Mouse (Mus musculus) forebrain, embryonic 16.5 days (tissue): ENCODE results near the gene Atp13a2. TPM values are rescaled to one million over a fixed set of nuclear protein-coding genes. Genes with fewer than 3 reads are reported as not detected.

Experiments
- ATAC-seq: fragments of 200-750 bp; cut with Nextera tagmentation; 2 replicates; pipeline ENCODE4 v1.8.0; 2017; ENCODE audit warnings: mild to moderate bottlenecking, moderate library complexity
- H3K27ac ChIP-seq: fragments of 300-500 bp; sonication (generic); 2 replicates; pipeline ENCODE4 v1.5.1; 2014; ENCODE audit warnings: low read length, control low read depth
- H3K27me3 ChIP-seq: fragments of 300-500 bp; sonication (generic); replicated peaks from 2 replicates; pipeline ENCODE4 v1.6.1; 2014; ENCODE audit warnings: low read length; ENCODE audit not compliant: control insufficient read depth, insufficient read depth
- H3K36me3 ChIP-seq: fragments of 300-500 bp; sonication (generic); 2 replicates; pipeline ENCODE4 v1.6.1; 2014; ENCODE audit not compliant: control insufficient read depth, insufficient read depth
- H3K4me1 ChIP-seq: fragments of 300-500 bp; sonication (generic); replicated peaks from 2 replicates; pipeline ENCODE4 v1.6.1; 2014; ENCODE audit warnings: low read length; ENCODE audit not compliant: control insufficient read depth, insufficient read depth
- H3K4me2 ChIP-seq: fragments of 300-500 bp; sonication (generic); 2 replicates; pipeline ENCODE4 v1.6.1; 2014; ENCODE audit warnings: mild to moderate bottlenecking, low read length, control low read depth
- H3K4me3 ChIP-seq: fragments of 300-500 bp; sonication (generic); replicated peaks from 2 replicates; pipeline ENCODE4 v1.5.1; 2014; ENCODE audit warnings: mild to moderate bottlenecking, low read length, control low read depth
- H3K9ac ChIP-seq: fragments of 300-500 bp; sonication (generic); replicated peaks from 2 replicates; pipeline ENCODE4 v1.6.1; 2014; ENCODE audit warnings: low read depth, low read length, control low read depth
- H3K9me3 ChIP-seq: fragments of 300-500 bp; sonication (generic); 2 replicates; pipeline ENCODE4 v1.6.1; 2016; ENCODE audit warnings: low read length; ENCODE audit not compliant: control insufficient read depth
- WGBS: fragments of 180-500 bp; shearing (Covaris S2); extraction: QIAGEN DNeasy Blood & Tissue Kit; methylation state at CpG from one replicate; pipeline ENCODE4 v1.1.7; 2014; 5-methylcytosine and 5-hydroxymethylcytosine counted together
- polyA plus RNA-seq: library from polyadenylated mRNA; unstranded; fragments of >200 nt; fragmentation: Nextera tagmentation; extraction: Ambion mirVana; gene quantifications from 2 replicates; pipeline ENCODE4 v1.2.1, GENCODE M21; 2015

Gene Atp13a2
- polyA plus RNA-seq, 1 experiment from 2014 or later = 142 TPM

DNA sequence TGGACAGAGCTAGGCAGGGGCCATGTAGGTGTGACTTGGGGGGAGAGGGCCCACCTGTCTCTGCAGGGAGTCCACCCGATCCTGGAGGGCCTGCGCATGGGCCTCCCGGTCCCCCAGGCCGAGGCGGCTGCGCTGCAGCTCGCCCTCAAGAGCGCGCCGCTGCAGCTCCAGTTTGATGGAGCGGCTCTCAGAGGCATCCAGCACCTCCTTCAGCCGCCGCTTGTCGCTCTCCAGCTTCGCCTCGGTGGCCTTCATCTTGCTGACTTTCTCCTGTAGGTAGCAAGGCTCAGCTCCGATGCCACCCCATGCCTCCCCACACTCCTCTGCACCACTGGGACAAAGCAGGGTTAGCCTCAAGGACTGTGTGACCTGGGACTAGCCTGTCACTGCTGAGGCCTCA is 33.5 kb downstream of the Atp13a2 start:
- Histone ChIP-seq H3K9ac (peak overlapping the region; percentile 43; the same call in 1 of the 2 replicates), H3K27me3 (no peaks in the 10 kb centered on the region), H3K4me2 (no peak overlapping the region), H3K4me1 (peaks cover 33% of the 10 kb centered on the region), H3K4me3 (no peak overlapping the region), H3K36me3 (peaks cover 4% of the 10 kb centered on the region; the same call in 1 of the 2 replicates), H3K27ac (peak overlapping the region; percentile 77), H3K9me3 (no peaks in the 10 kb centered on the region)
- 73% methylated on average over 17 of the region's 17 CpGs for WGBS
- ATAC-seq = no peak

DNA sequence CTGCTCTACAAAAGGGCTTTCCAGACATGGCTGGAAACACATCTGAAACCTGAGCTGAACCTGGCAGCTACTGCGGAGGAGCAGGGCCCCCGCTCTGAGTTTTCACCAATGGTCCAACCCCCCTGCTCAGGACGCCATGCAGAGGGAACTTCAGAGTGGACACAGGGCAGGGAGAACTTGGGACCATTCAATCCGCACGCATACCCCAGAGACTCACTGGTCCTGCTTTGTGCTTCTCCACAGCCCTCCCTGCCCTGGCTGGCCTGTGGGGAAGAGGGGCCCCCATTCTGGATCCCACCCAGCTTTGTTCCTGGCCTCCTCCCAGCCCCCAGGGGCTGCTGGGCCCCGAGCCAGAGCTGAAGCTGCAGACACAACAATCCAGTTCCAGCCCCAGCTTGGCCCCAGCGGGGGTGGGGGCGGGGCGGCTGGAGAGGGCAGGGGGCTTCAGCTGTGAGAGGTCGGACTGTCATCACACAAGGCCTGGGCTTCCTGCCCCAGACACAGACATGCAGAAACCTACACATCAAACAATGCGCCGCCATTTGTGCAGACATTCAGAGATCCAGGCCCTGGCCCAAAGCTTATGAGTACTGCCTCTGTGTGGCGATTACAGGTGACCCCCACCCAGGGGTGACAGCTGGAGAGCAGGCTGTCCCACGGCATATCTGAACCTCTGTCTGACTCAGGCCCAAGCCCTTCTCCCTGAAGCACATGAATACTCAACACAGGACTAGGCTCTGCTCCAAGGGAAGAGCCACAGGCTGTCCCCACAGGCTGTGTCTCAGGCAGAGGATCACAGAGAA is 34.3 kb downstream of the Atp13a2 start:
- peak; percentile 72 for ATAC-seq
- H3K9ac ChIP-seq = peak overlapping the region; percentile 43
- H3K4me1 ChIP-seq = peaks cover 33% of the 10 kb centered on the region
- 0 out of 2 replicates have a peak overlapping the region, but pooled peaks have one; percentile 8 for H3K4me2 ChIP-seq
- peak overlapping the region; percentile 77 for H3K27ac ChIP-seq
- H3K4me3 ChIP-seq = no peak overlapping the region
- no peaks in the 10 kb centered on the region for H3K27me3 ChIP-seq
- H3K9me3 ChIP-seq = no peaks in the 10 kb centered on the region
- 8% methylated on average over 14 of the region's 14 CpGs for WGBS
- H3K36me3 ChIP-seq = peaks cover under 1% of the 10 kb centered on the region; the same call in 1 of the 2 replicates

DNA sequence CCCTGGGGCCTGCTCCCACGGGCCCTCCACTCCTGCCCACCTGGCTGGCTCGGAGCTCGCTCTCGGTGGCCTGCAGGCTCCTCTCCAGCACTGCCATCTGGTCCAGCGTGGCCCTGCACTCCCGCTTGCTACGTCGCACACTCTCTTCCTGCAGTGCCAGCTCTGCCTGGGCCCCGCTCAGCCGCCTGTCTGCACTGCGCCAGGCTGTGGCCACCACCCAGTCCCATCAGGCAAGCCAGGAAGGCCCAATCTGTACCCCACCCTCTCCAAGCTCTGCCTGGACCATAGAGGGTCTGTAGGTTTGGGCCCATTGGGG is 34.9 kb downstream of the Atp13a2 start:
- peak overlapping the region; percentile 33 for H3K9ac ChIP-seq

DNA sequence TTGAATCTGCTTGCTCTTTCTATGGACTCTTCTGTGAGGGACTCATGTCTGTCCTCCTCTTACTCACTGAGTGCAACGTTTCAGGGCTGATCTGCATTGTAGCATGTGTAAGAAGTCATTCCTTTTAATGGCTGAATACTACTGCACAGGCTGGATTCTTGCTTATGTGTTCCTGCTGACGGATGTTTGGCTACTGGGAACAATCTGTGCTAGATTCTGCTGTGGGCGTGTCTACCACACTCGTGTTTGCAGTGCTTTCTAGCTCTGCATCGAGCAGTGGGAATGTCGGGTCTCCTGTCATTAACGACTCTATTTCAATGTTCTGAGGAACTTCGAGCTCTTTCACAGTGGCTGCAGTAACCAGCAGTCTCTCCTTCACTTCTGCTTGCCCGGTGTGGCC is 37.4 kb downstream of the Atp13a2 start:
- H3K4me3 ChIP-seq = no peak overlapping the region
- no peak for ATAC-seq
- WGBS = 71% methylated on average over 9 of the region's 9 CpGs

More for the DNA sequence above, 34.9 kb downstream of the Atp13a2 start:
- Histone ChIP-seq H3K27ac (peak overlapping the region; percentile 77), H3K9me3 (no peaks in the 10 kb centered on the region), H3K36me3 (no peaks in the 10 kb centered on the region), H3K4me2 (no peak overlapping the region), H3K4me3 (no peak overlapping the region), H3K27me3 (no peaks in the 10 kb centered on the region), H3K4me1 (peaks cover 33% of the 10 kb centered on the region)
- WGBS = 26% methylated on average over 11 of the region's 11 CpGs
- ATAC-seq = peak; percentile 39

DNA sequence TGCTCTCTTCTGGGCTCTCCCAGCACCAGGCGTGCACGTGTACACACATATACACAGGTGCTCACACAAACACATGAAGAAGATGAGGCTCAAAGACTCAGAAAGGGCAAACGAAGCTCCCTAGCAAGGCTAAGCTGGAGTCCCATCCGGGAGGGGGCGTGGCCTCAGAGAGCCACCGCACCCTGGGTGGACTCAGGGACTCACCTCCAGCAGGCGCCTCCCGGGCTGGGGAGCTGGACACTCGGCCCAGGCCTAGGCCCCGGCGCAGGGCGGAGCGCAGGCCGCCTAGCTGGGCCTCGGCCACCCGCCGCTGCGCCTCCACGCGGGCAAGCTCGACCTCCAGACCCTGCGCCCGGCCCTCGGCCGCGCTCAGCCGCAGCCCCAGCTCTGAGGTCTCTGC is 38.3 kb downstream of the Atp13a2 start:
- H3K36me3 ChIP-seq = no peaks in the 10 kb centered on the region
- H3K4me2 ChIP-seq = no peak overlapping the region
- ATAC-seq = no peak
- H3K27ac ChIP-seq = no peak overlapping the region
- H3K9ac ChIP-seq = no peak overlapping the region
- no peak overlapping the region for H3K4me3 ChIP-seq
- 88% methylated on average over 23 of the region's 27 CpGs for WGBS
- no peaks in the 10 kb centered on the region for H3K27me3 ChIP-seq
- no peaks in the 10 kb centered on the region for H3K9me3 ChIP-seq
- H3K4me1 ChIP-seq = peaks cover 23% of the 10 kb centered on the region

More for the DNA sequence above, 37.4 kb downstream of the Atp13a2 start:
- no peaks in the 10 kb centered on the region for H3K36me3 ChIP-seq
- no peak overlapping the region for H3K9ac ChIP-seq
- peaks cover 32% of the 10 kb centered on the region for H3K4me1 ChIP-seq
- H3K27me3 ChIP-seq = no peaks in the 10 kb centered on the region
- no peak overlapping the region for H3K27ac ChIP-seq
- no peak overlapping the region for H3K4me2 ChIP-seq
- H3K9me3 ChIP-seq = no peaks in the 10 kb centered on the region

DNA sequence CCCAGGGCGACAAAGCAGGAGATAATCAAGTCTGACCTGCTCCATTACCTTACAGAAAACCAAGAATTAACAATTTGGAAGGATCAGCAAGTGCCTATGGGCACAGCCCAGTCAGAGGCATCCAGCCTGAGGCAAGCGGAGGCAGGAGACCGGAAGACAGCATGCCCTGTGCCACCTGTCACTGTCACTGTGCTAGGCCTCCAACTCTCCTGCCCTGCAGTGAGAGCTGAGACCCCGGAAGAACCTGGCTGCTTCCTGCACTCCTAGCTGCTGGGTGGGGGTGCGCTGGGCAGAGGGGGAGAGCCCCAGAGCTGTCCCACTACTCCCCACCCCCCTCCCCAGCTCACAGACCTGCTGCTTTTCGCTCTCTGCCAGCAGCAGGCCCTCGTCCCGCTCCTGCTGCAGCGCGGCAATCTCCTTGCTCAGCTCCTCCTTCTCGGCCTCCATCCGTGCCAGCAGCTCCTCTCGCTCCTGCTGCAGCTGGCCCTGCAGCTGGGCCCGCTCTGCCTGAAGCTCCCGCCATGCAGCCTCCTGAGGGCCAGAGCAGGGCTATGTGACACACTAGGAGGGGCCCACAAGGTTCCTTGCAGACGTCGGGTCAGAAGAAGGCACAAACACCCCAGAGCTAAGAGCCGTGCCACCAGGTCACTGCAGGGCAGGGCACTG is 44.0 kb downstream of the Atp13a2 start:
- Histone ChIP-seq H3K4me3 (no peak overlapping the region), H3K27me3 (no peaks in the 10 kb centered on the region), H3K9me3 (no peaks in the 10 kb centered on the region), H3K27ac (no peak overlapping the region), H3K4me1 (peaks cover 7% of the 10 kb centered on the region; the same call in 1 of the 2 replicates), H3K9ac (no peak overlapping the region), H3K4me2 (no peak overlapping the region), H3K36me3 (no peaks in the 10 kb centered on the region)
- no peak for ATAC-seq
- WGBS = 88% methylated on average over 17 of the region's 18 CpGs

DNA sequence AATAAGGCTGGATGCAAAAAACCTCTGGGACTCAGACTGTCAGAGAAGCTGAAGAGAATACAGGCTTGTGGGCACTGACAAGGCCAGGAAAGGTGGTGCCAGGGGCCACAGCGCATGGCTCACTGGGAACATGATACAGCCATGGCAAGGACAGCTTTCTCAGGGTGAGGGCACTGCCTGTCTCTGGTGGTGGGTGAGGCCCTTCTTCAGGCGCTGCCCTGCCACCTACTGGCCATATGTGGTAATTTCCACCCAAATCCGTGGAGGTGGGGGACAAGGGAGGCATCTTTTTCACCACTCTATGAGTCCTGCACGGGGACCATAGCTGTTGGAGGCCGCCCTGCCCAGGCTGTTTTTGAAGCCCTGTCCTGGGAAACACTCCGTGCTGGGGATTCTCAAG is 45.1 kb downstream of the Atp13a2 start:
- Histone ChIP-seq H3K27me3 (no peaks in the 10 kb centered on the region), H3K4me3 (no peak overlapping the region), H3K36me3 (no peaks in the 10 kb centered on the region; the same call in 1 of the 2 replicates), H3K27ac (no peak overlapping the region), H3K4me2 (no peak overlapping the region), H3K9me3 (no peaks in the 10 kb centered on the region), H3K4me1 (peaks cover 7% of the 10 kb centered on the region; the same call in 1 of the 2 replicates), H3K9ac (no peak overlapping the region)
- WGBS = 16% methylated on average over 6 of the region's 6 CpGs
- peak; percentile 76 for ATAC-seq

DNA sequence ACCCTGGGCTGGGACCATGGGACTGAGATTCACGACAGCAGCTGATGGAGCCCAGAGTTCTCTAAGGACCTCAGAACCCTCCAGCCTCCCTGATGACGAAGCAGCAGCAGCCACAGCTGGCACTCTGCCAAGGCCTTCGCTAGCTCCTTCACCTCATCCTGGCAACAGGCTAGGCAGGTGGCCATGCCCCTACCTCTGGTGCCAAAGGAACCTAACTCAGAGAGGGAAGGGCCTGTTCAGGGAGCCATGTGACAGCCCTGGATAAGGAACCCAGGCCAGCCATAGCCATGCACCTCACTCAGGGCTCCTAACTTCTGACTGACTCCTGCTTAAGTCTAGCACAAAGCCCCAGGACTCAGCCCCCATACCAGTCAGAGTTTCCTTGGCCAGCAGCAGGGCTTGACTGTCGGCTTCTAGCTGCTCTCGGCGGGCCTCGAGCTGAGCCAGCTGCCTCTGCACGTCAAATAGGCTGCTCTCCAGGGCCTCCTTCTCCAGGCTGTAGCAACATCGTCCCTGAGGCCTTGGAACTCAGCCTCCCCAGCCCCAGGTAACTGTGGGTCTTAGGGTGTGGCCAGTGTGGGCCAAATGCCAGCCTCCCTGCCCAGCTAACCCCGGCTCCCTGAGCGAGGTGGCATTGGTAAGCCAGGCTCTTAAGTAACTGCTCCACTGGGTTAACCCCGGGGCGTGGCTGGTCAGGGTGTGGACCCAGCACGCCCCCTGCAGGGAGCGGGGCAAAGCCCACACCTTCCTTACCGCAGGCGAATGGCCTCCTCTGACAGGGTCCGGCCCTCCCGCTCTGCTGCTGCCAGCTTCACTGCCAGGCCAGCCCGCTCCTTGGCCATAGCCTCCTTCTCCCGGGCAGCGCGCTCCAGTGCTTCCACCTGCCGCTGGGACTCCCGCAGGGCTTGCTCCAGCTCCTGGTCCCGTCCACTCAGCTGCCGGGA is 47.2 kb downstream of the Atp13a2 start:
- H3K27ac ChIP-seq = no peak overlapping the region
- peaks cover 7% of the 10 kb centered on the region; the same call in 1 of the 2 replicates for H3K4me1 ChIP-seq
- no peaks in the 10 kb centered on the region; the same call in 1 of the 2 replicates for H3K36me3 ChIP-seq
- H3K4me3 ChIP-seq = no peak overlapping the region
- no peak overlapping the region for H3K4me2 ChIP-seq
- WGBS = 70% methylated on average over 27 of the region's 27 CpGs
- 0 out of 2 replicates have a peak, but pooled peaks have one; percentile 7 for ATAC-seq
- no peaks in the 10 kb centered on the region for H3K9me3 ChIP-seq
- H3K27me3 ChIP-seq = no peaks in the 10 kb centered on the region
- H3K9ac ChIP-seq = no peak overlapping the region
